Mouse (Mus musculus) lung, embryonic 16.5 days (tissue): Measurements from ENCODE around the gene Slit3. TPM values are rescaled to one million over a fixed set of nuclear protein-coding genes. Genes with fewer than 3 reads are reported as not detected.

Experiments used
- ATAC-seq: fragments of 200-750 bp; cut with Nextera tagmentation; 2 replicates; pipeline ENCODE4 v1.8.0; 2017; ENCODE audit warnings: low read depth, mild to moderate bottlenecking, moderate library complexity
- H3K27ac ChIP-seq: fragments of 300-500 bp; sonication (generic); 2 replicates; pipeline ENCODE4 v1.5.1; 2014; ENCODE audit warnings: mild to moderate bottlenecking, control low read depth, low read length
- H3K27me3 ChIP-seq: fragments of 300-500 bp; sonication (generic); 2 replicates; pipeline ENCODE4 v1.6.1; 2014; ENCODE audit warnings: low read depth, low read length, mixed read lengths; ENCODE audit not compliant: control insufficient read depth, insufficient read depth
- H3K36me3 ChIP-seq: fragments of 300-500 bp; sonication (generic); 2 replicates; pipeline ENCODE4 v1.6.1; 2014; ENCODE audit warnings: low read length; ENCODE audit not compliant: control insufficient read depth, insufficient read depth
- H3K4me1 ChIP-seq: fragments of 300-500 bp; sonication (generic); replicated peaks from 2 replicates; pipeline ENCODE4 v1.6.1; 2014; ENCODE audit warnings: low read length, mixed read lengths; ENCODE audit not compliant: control insufficient read depth, insufficient read depth
- H3K4me2 ChIP-seq: fragments of 300-500 bp; sonication (generic); 2 replicates; pipeline ENCODE4 v1.6.1; 2014; ENCODE audit warnings: low read depth, low read length, control low read depth
- H3K4me3 ChIP-seq: fragments of 300-500 bp; sonication (generic); 2 replicates; pipeline ENCODE4 v1.5.1; 2014; ENCODE audit warnings: mild to moderate bottlenecking, low read length, control low read depth
- H3K9ac ChIP-seq: fragments of 300-500 bp; sonication (generic); 2 replicates; pipeline ENCODE4 v1.6.1; 2014; ENCODE audit warnings: low read length, control low read depth
- H3K9me3 ChIP-seq: fragments of 300-500 bp; sonication (generic); 2 replicates; pipeline ENCODE4 v1.6.1; 2016; ENCODE audit warnings: low read length; ENCODE audit not compliant: control insufficient read depth
- WGBS: fragments of 180-500 bp; shearing (Covaris S2); extraction: QIAGEN DNeasy Blood & Tissue Kit; methylation state at CpG from one replicate; pipeline ENCODE4 v1.1.7; 2014; 5-methylcytosine and 5-hydroxymethylcytosine counted together
- polyA plus RNA-seq: library from polyadenylated mRNA; unstranded; fragments of >200 nt; fragmentation: Nextera tagmentation; extraction: Ambion mirVana; gene quantifications from 2 replicates; pipeline ENCODE4 v1.2.1, GENCODE M21; 2015

Gene Slit3
- polyA plus RNA-seq, 1 experiment from 2014 or later: 9.1 TPM

DNA sequence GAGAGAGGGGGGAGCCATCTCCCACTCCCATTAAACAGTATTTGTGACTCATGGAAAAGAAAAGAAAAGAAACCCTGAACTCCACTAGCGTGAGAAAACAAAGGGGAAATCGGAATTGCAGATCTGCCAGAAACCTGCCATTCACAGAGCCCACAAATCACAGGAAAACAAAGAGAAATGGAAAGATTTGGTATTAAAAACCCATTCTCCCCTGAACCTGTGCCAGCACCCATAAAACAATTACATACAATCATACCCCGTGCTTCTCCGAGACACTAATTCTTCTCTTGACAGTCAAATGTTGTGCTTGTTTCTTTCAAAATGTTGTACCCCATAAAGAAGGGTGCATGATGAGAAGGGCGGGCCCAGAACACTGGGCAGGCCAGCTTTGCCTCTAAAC lies 185.9 kb downstream of the Slit3 start:
- no peak for ATAC-seq
- Histone ChIP-seq H3K4me1 (0 out of 2 replicates have a peak, but pooled peaks cover 5% of the 10 kb centered on the region), H3K27ac (no peak overlapping the region), H3K9me3 (no peaks in the 10 kb centered on the region), H3K9ac (no peak overlapping the region), H3K4me3 (no peak overlapping the region), H3K36me3 (no peaks in the 10 kb centered on the region), H3K27me3 (no peaks in the 10 kb centered on the region), H3K4me2 (no peak overlapping the region)
- 74% methylated on average over 5 of the region's 5 CpGs for WGBS

DNA sequence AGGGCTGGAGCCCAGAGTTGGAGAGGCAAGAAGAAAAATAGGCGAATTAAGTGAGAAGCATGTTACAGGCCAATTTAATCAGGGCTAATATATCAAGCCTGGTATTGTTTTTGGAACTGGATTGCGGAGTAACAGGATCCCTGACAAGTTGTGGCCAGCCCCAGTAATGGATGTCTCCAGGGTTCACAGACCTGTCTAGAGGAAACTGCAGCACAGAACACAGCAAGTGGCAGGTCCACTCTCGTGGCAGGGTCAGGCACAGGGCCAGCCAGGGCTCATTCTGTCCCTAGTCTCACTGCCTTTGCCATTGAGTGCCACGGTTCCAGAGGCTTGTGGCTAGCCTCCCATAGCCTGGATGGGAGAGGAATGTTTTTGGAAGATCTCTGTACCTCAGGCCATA lies 187.0 kb downstream of the Slit3 start:
- Histone ChIP-seq H3K9me3 (no peaks in the 10 kb centered on the region), H3K9ac (no peak overlapping the region), H3K4me1 (0 out of 2 replicates have a peak, but pooled peaks cover 5% of the 10 kb centered on the region), H3K4me3 (no peak overlapping the region), H3K27me3 (no peaks in the 10 kb centered on the region), H3K36me3 (no peaks in the 10 kb centered on the region), H3K27ac (no peak overlapping the region), H3K4me2 (no peak overlapping the region)
- WGBS: 77% methylated on average over 4 of the region's 4 CpGs
- no peak for ATAC-seq

DNA sequence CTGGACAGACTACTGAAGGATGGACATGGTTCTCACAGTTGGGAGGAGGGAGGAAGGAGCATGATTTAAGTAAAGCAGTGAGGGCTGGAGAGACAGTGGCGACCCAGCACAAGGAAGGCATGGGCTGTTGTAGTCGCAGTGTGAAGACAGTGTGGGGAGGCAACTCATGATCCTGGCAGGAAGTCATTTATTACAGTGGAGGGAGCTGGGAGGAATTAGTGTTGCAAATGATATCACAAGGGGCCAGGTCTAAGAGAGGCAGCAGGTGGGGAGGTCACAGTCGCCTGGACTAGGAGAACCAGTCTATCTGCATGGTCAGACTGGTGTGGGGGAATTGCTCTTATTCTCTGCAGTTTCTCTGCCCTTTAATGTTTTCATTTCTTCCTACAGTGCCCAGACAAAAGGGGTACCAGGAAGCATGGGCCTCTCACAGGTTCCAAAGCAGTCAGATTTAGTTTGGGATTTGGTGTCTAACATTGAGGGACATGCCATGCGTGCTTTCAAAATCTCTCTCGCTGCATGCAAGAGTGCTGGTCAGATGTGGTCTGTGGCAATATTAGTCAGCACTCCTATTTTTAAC lies 194.5 kb downstream of the Slit3 start:
- 58% methylated on average over 5 of the region's 5 CpGs for WGBS
- Histone ChIP-seq H3K27ac (no peak overlapping the region), H3K4me2 (no peak overlapping the region), H3K4me1 (no peaks in the 10 kb centered on the region), H3K4me3 (no peak overlapping the region), H3K27me3 (no peaks in the 10 kb centered on the region), H3K9me3 (no peaks in the 10 kb centered on the region), H3K9ac (no peak overlapping the region), H3K36me3 (no peaks in the 10 kb centered on the region)
- ATAC-seq: no peak

DNA sequence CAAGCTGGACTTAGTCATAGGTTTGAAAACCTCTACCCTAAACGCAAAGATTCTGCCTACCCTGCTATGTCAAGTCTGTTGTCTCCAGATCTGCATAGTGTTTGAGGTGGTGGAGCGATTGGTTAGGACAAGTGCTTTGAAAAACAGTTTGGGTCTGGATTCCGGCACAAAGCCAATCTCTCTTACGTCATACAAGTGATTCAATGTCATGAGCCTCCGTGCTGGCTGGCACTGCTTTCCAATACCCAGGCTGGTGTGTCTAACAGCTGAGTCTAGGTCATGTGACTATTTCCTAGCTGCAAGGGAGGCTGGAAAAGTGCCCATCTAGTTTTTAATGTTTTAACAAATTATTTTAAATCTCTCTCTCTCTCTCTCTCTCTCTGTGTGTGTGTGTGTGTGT lies 196.2 kb downstream of the Slit3 start:
- no peak overlapping the region for H3K4me3 ChIP-seq
- ATAC-seq: no peak

DNA sequence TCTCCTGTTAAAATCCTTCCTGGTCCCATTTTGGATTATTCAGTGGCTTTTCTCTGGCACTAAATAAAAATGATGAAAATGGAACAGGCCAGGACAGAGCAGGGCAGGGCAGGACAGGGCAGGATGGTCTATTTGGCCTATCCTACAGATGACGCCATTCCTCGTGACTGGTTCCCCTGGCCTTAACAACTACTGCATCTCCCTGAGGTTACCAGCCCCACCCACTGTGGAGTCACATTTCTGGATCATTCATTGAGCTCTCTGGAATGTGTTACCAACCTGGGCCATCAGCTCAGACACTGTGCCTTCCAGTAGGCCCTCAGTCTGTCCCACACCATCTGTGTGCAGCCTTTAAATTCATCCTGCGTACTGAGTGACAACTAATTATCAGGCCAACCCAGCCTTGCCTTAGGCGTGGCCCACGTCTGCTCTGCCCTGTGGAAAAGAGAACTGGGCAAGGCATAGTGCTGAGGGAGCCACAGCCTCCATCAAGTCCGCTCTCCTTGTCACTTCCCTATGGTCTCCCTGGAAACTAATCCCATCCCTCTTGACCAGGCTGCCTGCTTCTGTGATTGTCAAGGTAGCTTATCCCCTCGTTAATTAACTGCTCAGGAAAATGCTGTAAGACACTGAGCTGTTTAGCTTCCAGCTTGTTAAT lies 196.9 kb downstream of the Slit3 start:
- no peaks in the 10 kb centered on the region for H3K9me3 ChIP-seq
- H3K4me2 ChIP-seq: no peak overlapping the region
- ATAC-seq: no peak
- no peak overlapping the region for H3K9ac ChIP-seq
- no peaks in the 10 kb centered on the region for H3K4me1 ChIP-seq
- no peak overlapping the region for H3K4me3 ChIP-seq
- 69% methylated on average over 7 of the region's 7 CpGs for WGBS
- no peaks in the 10 kb centered on the region for H3K36me3 ChIP-seq
- H3K27ac ChIP-seq: no peak overlapping the region
- no peaks in the 10 kb centered on the region for H3K27me3 ChIP-seq

More for the DNA sequence above, 196.2 kb downstream of the Slit3 start:
- H3K27me3 ChIP-seq: no peaks in the 10 kb centered on the region
- no peak overlapping the region for H3K27ac ChIP-seq
- WGBS: 80% methylated on average over 5 of the region's 5 CpGs
- H3K36me3 ChIP-seq: no peaks in the 10 kb centered on the region
- no peak overlapping the region for H3K9ac ChIP-seq
- no peak overlapping the region for H3K4me2 ChIP-seq
- no peaks in the 10 kb centered on the region for H3K4me1 ChIP-seq
- H3K9me3 ChIP-seq: no peaks in the 10 kb centered on the region

DNA sequence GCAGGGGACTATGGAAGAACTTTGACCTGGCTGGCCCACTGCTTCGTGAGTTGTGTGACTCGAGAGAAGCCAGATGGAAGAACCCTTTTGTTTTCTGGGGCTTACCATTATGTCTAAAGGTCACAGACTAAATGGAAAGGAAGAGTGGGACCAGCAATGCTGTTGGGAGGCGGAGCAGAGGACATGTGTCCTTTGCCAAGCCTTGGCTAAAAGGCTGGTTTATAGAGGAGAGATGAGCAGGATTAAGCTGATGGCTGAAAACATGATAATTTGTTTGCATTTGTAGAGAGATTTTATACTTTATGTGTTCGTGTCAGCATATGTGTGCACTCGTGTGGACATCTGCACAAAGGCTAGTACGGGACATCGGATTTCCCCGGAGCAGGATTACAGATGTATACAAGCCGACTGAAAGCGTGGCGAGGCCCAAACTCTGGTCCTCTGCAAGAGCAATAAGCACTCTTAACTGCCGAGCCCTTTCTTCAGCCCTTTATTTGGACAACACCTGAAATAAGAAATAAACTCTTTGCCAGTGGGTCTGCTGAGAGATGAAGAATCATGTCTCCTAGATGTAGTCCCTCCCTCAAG lies 197.5 kb downstream of the Slit3 start:
- no peak overlapping the region for H3K4me2 ChIP-seq
- H3K27me3 ChIP-seq: no peaks in the 10 kb centered on the region
- no peaks in the 10 kb centered on the region for H3K4me1 ChIP-seq
- 72% methylated on average over 12 of the region's 12 CpGs for WGBS
- no peak overlapping the region for H3K27ac ChIP-seq
- ATAC-seq: no peak
- H3K9ac ChIP-seq: no peak overlapping the region
- no peak overlapping the region for H3K4me3 ChIP-seq
- H3K9me3 ChIP-seq: no peaks in the 10 kb centered on the region
- H3K36me3 ChIP-seq: no peaks in the 10 kb centered on the region

DNA sequence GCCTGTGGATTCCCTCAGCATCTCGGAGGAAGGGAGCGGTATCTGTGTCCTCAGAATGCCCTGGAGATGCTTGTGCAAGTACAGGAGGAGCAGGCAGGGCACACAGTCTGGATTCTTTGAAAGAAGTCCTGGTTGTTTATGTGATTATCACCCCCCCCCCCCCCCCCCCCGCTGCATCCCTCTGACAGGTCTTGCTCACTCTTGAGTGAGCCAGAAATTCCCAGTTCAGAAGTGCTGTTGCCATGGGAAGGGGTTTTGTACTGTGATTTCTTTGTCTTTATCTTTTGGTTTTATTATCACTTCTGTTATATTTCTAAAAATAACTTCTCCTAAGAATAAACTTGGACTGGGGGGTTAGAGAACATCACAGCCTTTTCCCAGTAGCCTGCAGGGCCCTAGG lies 199.5 kb downstream of the Slit3 start:
- no peaks in the 10 kb centered on the region for H3K36me3 ChIP-seq
- 71% methylated on average over 3 of the region's 3 CpGs for WGBS
- no peak for ATAC-seq
- H3K9me3 ChIP-seq: no peaks in the 10 kb centered on the region
- no peaks in the 10 kb centered on the region for H3K4me1 ChIP-seq
- H3K9ac ChIP-seq: no peak overlapping the region
- H3K4me2 ChIP-seq: no peak overlapping the region
- H3K27me3 ChIP-seq: no peaks in the 10 kb centered on the region
- no peak overlapping the region for H3K4me3 ChIP-seq
- H3K27ac ChIP-seq: no peak overlapping the region

DNA sequence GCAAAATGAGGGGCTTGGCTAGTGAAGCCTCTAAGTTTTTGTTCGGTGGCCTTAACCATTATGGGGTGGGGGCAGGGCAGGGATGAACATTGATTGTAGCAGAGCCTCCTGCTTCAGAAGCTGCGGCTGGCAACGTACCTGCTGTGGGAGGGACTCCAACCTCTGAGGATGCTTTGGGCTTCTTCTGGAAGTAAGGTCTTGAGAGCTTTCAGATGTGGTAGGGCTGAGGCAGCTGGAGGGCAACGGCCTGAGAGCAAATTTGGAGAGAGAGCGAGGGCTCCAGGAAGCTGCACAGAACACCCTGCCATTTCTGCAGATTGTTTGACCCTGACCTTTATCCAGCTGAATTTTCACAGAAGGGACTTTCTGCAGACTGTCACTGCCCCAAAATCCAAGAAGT lies 203.4 kb downstream of the Slit3 start:
- WGBS: 65% methylated on average over 5 of the region's 5 CpGs
- Histone ChIP-seq H3K4me2 (no peak overlapping the region), H3K27me3 (no peaks in the 10 kb centered on the region), H3K36me3 (no peaks in the 10 kb centered on the region), H3K9ac (no peak overlapping the region), H3K4me1 (no peaks in the 10 kb centered on the region), H3K4me3 (no peak overlapping the region), H3K27ac (no peak overlapping the region), H3K9me3 (no peaks in the 10 kb centered on the region)
- ATAC-seq: no peak

DNA sequence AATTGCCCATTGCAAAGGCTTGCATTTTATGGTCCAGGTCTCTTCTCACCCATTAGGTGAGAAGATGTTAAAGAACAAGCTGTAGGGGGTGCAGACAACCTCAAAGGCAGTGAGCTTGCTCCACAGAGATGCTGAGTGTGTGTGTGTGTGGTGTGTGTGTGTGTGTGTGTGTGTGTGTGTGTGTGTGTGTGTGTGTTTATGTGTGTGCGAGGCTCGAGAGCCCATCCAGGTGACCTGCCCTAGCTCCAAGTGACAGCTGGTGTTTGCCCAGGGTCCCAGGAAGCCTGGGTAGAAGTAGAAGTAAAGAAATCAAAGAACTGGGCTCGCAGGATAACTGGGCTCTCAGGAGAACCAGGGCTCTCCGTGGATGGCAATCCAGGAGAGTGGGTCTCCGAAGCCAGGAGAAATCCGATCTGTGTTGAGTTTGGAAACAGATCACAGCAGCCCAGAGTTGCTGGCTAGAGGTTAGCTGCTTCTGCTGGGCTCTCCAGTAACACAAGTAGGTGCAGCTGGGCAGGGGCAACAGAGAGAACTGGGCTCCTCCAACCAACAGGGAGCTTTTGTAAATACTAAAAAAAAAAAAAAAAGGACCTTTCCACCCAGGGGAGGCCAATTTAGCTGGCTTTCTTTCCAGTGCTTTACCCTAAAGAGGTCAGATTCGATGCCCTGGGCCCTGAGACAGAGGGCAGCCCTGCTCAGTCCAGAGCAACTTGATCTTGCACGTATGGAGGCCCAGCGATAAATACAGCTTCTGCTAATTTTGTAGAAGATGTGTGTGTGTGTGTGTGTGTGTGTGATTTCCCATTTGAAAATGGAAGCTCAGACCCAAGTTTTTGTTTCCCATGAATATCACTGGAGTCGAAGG lies 204.3 kb downstream of the Slit3 start:
- Histone ChIP-seq H3K4me2 (no peak overlapping the region), H3K4me3 (no peak overlapping the region), H3K9ac (no peak overlapping the region), H3K27me3 (no peaks in the 10 kb centered on the region), H3K4me1 (no peaks in the 10 kb centered on the region), H3K36me3 (no peaks in the 10 kb centered on the region), H3K27ac (no peak overlapping the region), H3K9me3 (no peaks in the 10 kb centered on the region)
- ATAC-seq: no peak
- 44% methylated on average over 10 of the region's 10 CpGs for WGBS
